Mouse (Mus musculus) embryonic facial prominence, embryonic 10.5 days (tissue): Measurements from ENCODE around the gene Utp14b. TPM values are rescaled to one million over a fixed set of nuclear protein-coding genes. Genes with fewer than 3 reads are reported as not detected.

Source experiments
- DNase-seq: peaks from one replicate; pipeline ENCODE4 v3.0.0-alpha.2; 2017; ENCODE audit warnings: low spot score
- H3K27ac ChIP-seq: fragments of 300-500 bp; sonication (generic); replicated peaks from 2 replicates; pipeline ENCODE4 v1.5.1; 2016; ENCODE audit warnings: mild to moderate bottlenecking
- H3K27me3 ChIP-seq: fragments of 300-500 bp; sonication (generic); replicated peaks from 2 replicates; pipeline ENCODE4 v1.6.1; 2016; ENCODE audit warnings: low read depth, mild to moderate bottlenecking; ENCODE audit not compliant: poor library complexity, severe bottlenecking
- H3K36me3 ChIP-seq: fragments of 300-500 bp; sonication (generic); replicated peaks from 2 replicates; pipeline ENCODE4 v1.6.1; 2016; ENCODE audit warnings: mild to moderate bottlenecking, moderate library complexity
- H3K4me1 ChIP-seq: fragments of 300-500 bp; sonication (generic); 2 replicates; pipeline ENCODE4 v1.6.1; 2016
- H3K4me3 ChIP-seq: fragments of 300-500 bp; sonication (generic); 2 replicates; pipeline ENCODE4 v1.5.1; 2016; ENCODE audit warnings: mild to moderate bottlenecking, moderate library complexity
- H3K9me3 ChIP-seq: fragments of 300-500 bp; sonication (generic); 2 replicates; pipeline ENCODE4 v1.6.1; 2016; ENCODE audit warnings: mild to moderate bottlenecking
- WGBS: fragments of 180-500 bp; shearing (Covaris S2); methylation state at CpG from one replicate; pipeline ENCODE4 v1.1.7; 2016; 5-methylcytosine and 5-hydroxymethylcytosine counted together
- polyA plus RNA-seq: library from polyadenylated mRNA; unstranded; fragments of >200 nt; fragmentation: Nextera tagmentation; extraction: Ambion mirVana; gene quantifications from 2 replicates; pipeline ENCODE4 v1.2.1, GENCODE M21; 2016

Gene Utp14b
- polyA plus RNA-seq, 1 experiment from 2014 or later = 4.8 TPM

GRCm38 (mm10) chr1:78696903-78697302 is 39.1 kb downstream of the Utp14b start:
- DNase-seq = no peak
- Histone ChIP-seq H3K4me1 (no peaks in the 10 kb centered on the region), H3K4me3 (no peak overlapping the region), H3K27me3 (no peaks in the 10 kb centered on the region), H3K36me3 (peaks cover 96% of the 10 kb centered on the region), H3K9me3 (no peaks in the 10 kb centered on the region), H3K27ac (no peak overlapping the region)
- WGBS = 91% methylated on average over 5 of the region's 5 CpGs

DNA sequence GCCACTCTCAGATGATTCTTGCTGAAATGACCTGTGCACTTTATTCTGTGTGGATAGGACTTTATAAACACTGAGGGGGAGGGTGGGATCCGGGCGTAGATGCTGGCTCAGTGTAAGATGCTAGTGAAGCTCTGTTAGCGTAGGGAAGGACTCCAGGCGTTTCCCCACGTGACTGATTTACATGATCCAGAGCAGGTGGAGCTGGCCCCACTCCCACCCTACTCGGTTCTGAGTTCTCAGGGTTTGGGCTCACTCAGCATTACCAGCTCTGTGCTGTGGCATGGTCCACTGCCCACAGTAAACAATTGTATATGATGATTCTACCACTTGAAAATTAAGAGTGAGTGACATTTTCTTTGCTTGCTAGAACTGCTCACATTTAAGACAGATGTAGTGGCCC is 40.3 kb downstream of the Utp14b start:
- peaks cover 96% of the 10 kb centered on the region for H3K36me3 ChIP-seq
- no peaks in the 10 kb centered on the region for H3K4me1 ChIP-seq
- no peaks in the 10 kb centered on the region for H3K27me3 ChIP-seq
- no peak for DNase-seq
- H3K9me3 ChIP-seq = no peaks in the 10 kb centered on the region
- WGBS = 89% methylated on average over 6 of the region's 6 CpGs
- no peak overlapping the region for H3K27ac ChIP-seq
- H3K4me3 ChIP-seq = no peak overlapping the region

GRCm38 (mm10) chr1:78701740-78702139 is 43.9 kb downstream of the Utp14b start:
- no peaks in the 10 kb centered on the region for H3K9me3 ChIP-seq
- 92% methylated on average over 3 of the region's 3 CpGs for WGBS
- DNase-seq = no peak
- no peaks in the 10 kb centered on the region for H3K27me3 ChIP-seq
- no peaks in the 10 kb centered on the region for H3K4me1 ChIP-seq
- H3K27ac ChIP-seq = no peak overlapping the region
- H3K4me3 ChIP-seq = no peak overlapping the region
- peaks cover 96% of the 10 kb centered on the region for H3K36me3 ChIP-seq

DNA sequence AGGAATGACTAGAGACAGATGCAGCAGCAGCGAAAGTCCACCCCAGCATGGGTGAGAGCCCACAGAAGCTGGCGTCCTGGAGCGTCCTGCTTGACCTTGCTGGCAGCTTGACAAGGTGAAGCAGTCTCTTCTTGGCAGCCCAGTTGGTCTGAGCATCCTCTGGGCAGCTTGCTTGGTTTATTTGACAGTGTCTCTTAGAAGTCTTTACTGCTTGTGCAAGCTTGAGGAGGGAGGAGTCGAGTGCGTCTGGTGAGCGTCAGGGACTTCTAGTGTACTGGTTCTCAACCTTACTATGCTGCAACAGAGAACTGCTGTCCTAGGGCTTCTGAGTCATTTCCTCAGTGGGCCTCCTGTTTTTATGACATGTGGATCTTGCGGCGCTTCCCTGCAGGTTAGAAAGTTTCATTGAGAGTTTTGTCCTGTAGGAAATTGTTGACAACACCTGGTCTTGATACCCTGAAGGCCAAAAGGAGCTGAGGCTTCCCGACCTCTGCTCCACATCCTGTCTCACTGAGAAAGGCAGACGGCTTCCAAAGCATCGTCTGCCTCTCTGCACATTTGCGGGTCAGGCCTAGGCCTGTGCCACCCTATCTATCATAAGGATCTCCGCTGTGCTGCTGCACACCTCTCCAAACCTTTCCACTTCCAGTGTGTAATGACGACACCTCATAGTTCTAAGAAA is 44.6 kb downstream of the Utp14b start:
- H3K4me1 ChIP-seq = no peaks in the 10 kb centered on the region
- peaks cover 94% of the 10 kb centered on the region for H3K36me3 ChIP-seq
- WGBS = 85% methylated on average over 14 of the region's 14 CpGs
- no peaks in the 10 kb centered on the region for H3K9me3 ChIP-seq
- H3K27me3 ChIP-seq = no peaks in the 10 kb centered on the region
- H3K4me3 ChIP-seq = no peak overlapping the region
- H3K27ac ChIP-seq = no peak overlapping the region
- DNase-seq = no peak

GRCm38 (mm10) chr1:78702964-78703285 is 45.1 kb downstream of the Utp14b start:
- WGBS = 92% methylated on average over 2 of the region's 2 CpGs
- peaks cover 91% of the 10 kb centered on the region for H3K36me3 ChIP-seq

GRCm38 (mm10) chr1:78706338-78706737 is 48.5 kb downstream of the Utp14b start:
- WGBS = 91% methylated on average over 10 of the region's 10 CpGs
- Histone ChIP-seq H3K27ac (no peak overlapping the region), H3K9me3 (no peaks in the 10 kb centered on the region), H3K4me3 (no peak overlapping the region), H3K27me3 (no peaks in the 10 kb centered on the region), H3K4me1 (no peaks in the 10 kb centered on the region), H3K36me3 (peaks cover 62% of the 10 kb centered on the region)
- no peak for DNase-seq

More at GRCm38 (mm10) chr1:78702964-78703285, 45.1 kb downstream of the Utp14b start:
- no peak overlapping the region for H3K4me3 ChIP-seq
- no peaks in the 10 kb centered on the region for H3K4me1 ChIP-seq
- DNase-seq = no peak
- no peaks in the 10 kb centered on the region for H3K27me3 ChIP-seq
- H3K9me3 ChIP-seq = no peaks in the 10 kb centered on the region
- H3K27ac ChIP-seq = no peak overlapping the region

- no peak overlapping the region for H3K27ac ChIP-seq
- no peaks in the 10 kb centered on the region for H3K27me3 ChIP-seq
- H3K36me3 ChIP-seq = peaks cover 53% of the 10 kb centered on the region
- 67% methylated on average over 4 of the region's 4 CpGs for WGBS
- H3K4me1 ChIP-seq = no peaks in the 10 kb centered on the region
- no peak overlapping the region for H3K4me3 ChIP-seq
- H3K9me3 ChIP-seq = no peaks in the 10 kb centered on the region
- no peak for DNase-seq
These were observed 49.4 kb downstream of the Utp14b start for GRCm38 (mm10) chr1:78707280-78707679.

DNA sequence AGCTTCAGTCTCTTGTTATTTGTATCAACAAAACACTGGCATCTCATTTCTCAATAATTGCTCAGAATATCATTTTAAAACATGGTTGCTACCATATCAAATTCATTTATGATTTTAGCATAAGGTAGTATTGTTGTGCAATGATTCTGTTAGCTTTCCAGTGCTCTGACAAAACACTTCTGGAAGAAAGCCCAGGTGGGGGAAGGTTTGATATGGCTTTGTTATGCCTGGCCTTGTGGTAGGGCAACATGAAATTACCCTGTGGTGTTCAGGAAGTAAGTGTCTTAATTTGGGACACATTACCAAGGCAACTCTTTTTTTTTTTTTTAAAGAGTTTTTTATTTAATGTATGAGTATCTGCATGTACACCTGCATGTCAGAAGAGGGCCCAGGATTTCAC is 52.2 kb downstream of the Utp14b start:
- Histone ChIP-seq H3K4me3 (no peak overlapping the region), H3K9me3 (no peaks in the 10 kb centered on the region), H3K4me1 (no peaks in the 10 kb centered on the region; the same call in 1 of the 2 replicates), H3K36me3 (peaks cover 26% of the 10 kb centered on the region), H3K27ac (no peak overlapping the region), H3K27me3 (no peaks in the 10 kb centered on the region)
- no peak for DNase-seq

GRCm38 (mm10) chr1:78710613-78711329 is 52.9 kb downstream of the Utp14b start:
- no peaks in the 10 kb centered on the region for H3K9me3 ChIP-seq
- H3K27ac ChIP-seq = no peak overlapping the region
- DNase-seq = no peak
- 88% methylated on average over 5 of the region's 5 CpGs for WGBS
- peaks cover 18% of the 10 kb centered on the region for H3K36me3 ChIP-seq
- peaks cover 6% of the 10 kb centered on the region for H3K4me1 ChIP-seq
- no peak overlapping the region for H3K4me3 ChIP-seq
- no peaks in the 10 kb centered on the region for H3K27me3 ChIP-seq

Other genes with a start within 250 kb of the Utp14b start
- gene Farsb, start 169.1 kb upstream of the Utp14b start, polyA plus RNA-seq = 152 and 155 TPM in 2 replicates
- gene Mogat1, start 147.0 kb upstream of the Utp14b start, polyA plus RNA-seq = 0.45 and 0.91 TPM in 2 replicates
- gene BC035947, start 145.9 kb upstream of the Utp14b start, polyA plus RNA-seq = 0.20 and 0.54 TPM in 2 replicates
- 83.9 and 84.3 TPM in 2 replicates for gene Acsl3, start 213 bp upstream of the Utp14b start, polyA plus RNA-seq
- 0.11 and 0.36 TPM in 2 replicates for gene Kcne4, start 158.7 kb downstream of the Utp14b start, polyA plus RNA-seq